Mouse (Mus musculus) liver, embryonic 11.5 days (tissue): ENCODE measurements around the gene Vgll4. TPM values are rescaled to one million over a fixed set of nuclear protein-coding genes. Genes with fewer than 3 reads are reported as not detected.

Experiments used
- ATAC-seq: fragments of 200-750 bp; cut with Nextera tagmentation; replicated peaks from 2 replicates; pipeline ENCODE4 v1.8.0; 2017; ENCODE audit warnings: moderate number of reproducible peaks, mild to moderate bottlenecking, moderate TSS enrichment, moderate library complexity; ENCODE audit not compliant: low FRiP score
- DNase-seq: peaks from one replicate; pipeline ENCODE4 v3.0.0-alpha.2; 2017; ENCODE audit warnings: low spot score
- H3K27ac ChIP-seq: fragments of 300-500 bp; sonication (generic); 2 replicates; pipeline ENCODE4 v1.5.1; 2014; ENCODE audit warnings: mild to moderate bottlenecking, low read depth, low read length, control low read depth
- H3K27me3 ChIP-seq: fragments of 300-500 bp; sonication (generic); replicated peaks from 2 replicates; pipeline ENCODE4 v1.6.1; 2014; ENCODE audit warnings: low read length, mixed read lengths; ENCODE audit not compliant: control insufficient read depth, insufficient read depth
- H3K36me3 ChIP-seq: fragments of 300-500 bp; sonication (generic); 2 replicates; pipeline ENCODE4 v1.6.1; 2014; ENCODE audit warnings: mild to moderate bottlenecking, low read length, moderate library complexity, mixed read lengths; ENCODE audit not compliant: control insufficient read depth, insufficient read depth
- H3K4me1 ChIP-seq: fragments of 300-500 bp; sonication (generic); replicated peaks from 2 replicates; pipeline ENCODE4 v1.6.1; 2014; ENCODE audit warnings: low read length, mixed read lengths; ENCODE audit not compliant: control insufficient read depth, insufficient read depth
- H3K4me2 ChIP-seq: fragments of 300-500 bp; sonication (generic); 2 replicates; pipeline ENCODE4 v1.6.1; 2014; ENCODE audit warnings: mild to moderate bottlenecking, control low read depth, moderate library complexity
- H3K4me3 ChIP-seq: fragments of 300-500 bp; sonication (generic); 2 replicates; pipeline ENCODE4 v1.5.1; 2014; ENCODE audit warnings: low read depth, low read length, control low read depth
- H3K9ac ChIP-seq: fragments of 300-500 bp; sonication (generic); 2 replicates; pipeline ENCODE4 v1.6.1; 2014; ENCODE audit warnings: low read depth, low read length, control low read depth
- H3K9me3 ChIP-seq: fragments of 300-500 bp; sonication (generic); 2 replicates; pipeline ENCODE4 v1.6.1; 2016; ENCODE audit warnings: low read length, inconsistent platforms, mixed read lengths; ENCODE audit not compliant: control insufficient read depth
- WGBS: fragments of 180-500 bp; shearing (Covaris S2); extraction: QIAGEN DNeasy Blood & Tissue Kit; methylation state at CpG from one replicate; pipeline ENCODE4 v1.1.7; 2014; 5-methylcytosine and 5-hydroxymethylcytosine counted together
- polyA plus RNA-seq: library from polyadenylated mRNA; unstranded; fragments of >200 nt; fragmentation: Nextera tagmentation; extraction: Ambion mirVana; gene quantifications from 2 replicates; pipeline ENCODE4 v1.2.1, GENCODE M21; 2014

Gene Vgll4
- polyA plus RNA-seq, 1 experiment from 2014 or later: 37.8 TPM

GRCm38 (mm10) chr6:114864421-114864820 is 105.4 kb downstream of the Vgll4 start:
- Histone ChIP-seq H3K27ac (no peak overlapping the region), H3K9ac (no peak overlapping the region), H3K4me3 (no peak overlapping the region), H3K36me3 (peaks cover 10% of the 10 kb centered on the region), H3K4me1 (0 out of 2 replicates have a peak, but pooled peaks cover 3% of the 10 kb centered on the region), H3K27me3 (no peaks in the 10 kb centered on the region), H3K9me3 (no peaks in the 10 kb centered on the region), H3K4me2 (no peak overlapping the region)
- ATAC-seq: no peak
- no peak for DNase-seq
- 91% methylated on average over 8 of the region's 8 CpGs for WGBS

DNA sequence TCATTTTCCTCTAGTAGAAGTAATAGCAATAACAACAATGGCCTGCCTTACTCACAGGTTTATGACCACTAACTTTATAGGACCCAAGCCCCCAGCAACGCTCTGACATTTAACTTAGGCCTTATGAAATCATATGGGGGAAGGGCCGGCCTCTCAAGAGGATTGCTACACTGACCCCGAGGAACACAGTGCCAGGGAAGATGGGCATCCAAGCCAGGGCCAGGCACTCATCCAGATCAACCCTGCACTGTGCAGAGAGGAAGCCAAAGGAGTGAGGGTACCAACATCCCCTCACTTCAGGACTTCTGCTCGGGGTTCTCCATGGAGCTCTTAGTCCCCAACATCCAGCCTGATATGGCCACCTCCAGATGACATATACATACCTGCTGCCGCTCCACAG is 106.3 kb downstream of the Vgll4 start:
- Histone ChIP-seq H3K9me3 (no peaks in the 10 kb centered on the region), H3K4me3 (no peak overlapping the region), H3K4me1 (no peaks in the 10 kb centered on the region), H3K27ac (no peak overlapping the region), H3K9ac (no peak overlapping the region), H3K4me2 (no peak overlapping the region), H3K36me3 (peaks cover 11% of the 10 kb centered on the region), H3K27me3 (no peaks in the 10 kb centered on the region)
- 88% methylated on average over 5 of the region's 5 CpGs for WGBS
- ATAC-seq (no peak), DNase-seq (no peak)

DNA sequence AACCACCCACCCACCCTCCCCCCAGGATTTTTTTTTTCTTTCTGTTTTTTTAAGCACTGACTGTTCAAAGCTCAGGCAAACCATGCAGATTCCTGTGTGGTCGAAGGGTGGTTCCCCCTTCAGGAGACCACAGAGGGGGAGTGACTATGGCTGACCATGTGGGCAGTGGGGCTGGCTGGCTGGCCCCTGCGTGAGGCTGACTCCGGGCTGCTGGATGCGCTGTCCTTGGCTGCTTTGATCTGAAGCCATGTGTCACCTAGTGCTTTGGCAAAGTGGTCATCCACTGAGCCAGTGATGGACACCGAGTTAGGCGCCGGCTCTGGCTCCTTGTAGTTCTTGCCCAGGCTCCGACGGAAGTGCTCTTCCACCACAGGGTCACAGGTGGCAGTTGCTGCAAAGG is 107.7 kb downstream of the Vgll4 start:
- Histone ChIP-seq H3K4me2 (no peak overlapping the region), H3K4me1 (no peaks in the 10 kb centered on the region; the same call in 1 of the 2 replicates), H3K27me3 (no peaks in the 10 kb centered on the region), H3K27ac (no peak overlapping the region), H3K9me3 (no peaks in the 10 kb centered on the region), H3K36me3 (peaks cover 11% of the 10 kb centered on the region), H3K9ac (no peak overlapping the region), H3K4me3 (no peak overlapping the region)
- WGBS: 74% methylated on average over 9 of the region's 9 CpGs
- ATAC-seq (no peak), DNase-seq (no peak)

- H3K36me3 ChIP-seq: peaks cover 11% of the 10 kb centered on the region
- no peaks in the 10 kb centered on the region for H3K27me3 ChIP-seq
- no peak overlapping the region for H3K9ac ChIP-seq
- no peaks in the 10 kb centered on the region for H3K9me3 ChIP-seq
- 87% methylated on average over 9 of the region's 9 CpGs for WGBS
- H3K27ac ChIP-seq: no peak overlapping the region
- no peak overlapping the region for H3K4me3 ChIP-seq
- DNase-seq: no peak
- H3K4me2 ChIP-seq: no peak overlapping the region
- H3K4me1 ChIP-seq: no peaks in the 10 kb centered on the region; the same call in none of the 2 replicates
- no peak for ATAC-seq
Observed at GRCm38 (mm10) chr6:114861591-114861990, 108.2 kb downstream of the Vgll4 start.

DNA sequence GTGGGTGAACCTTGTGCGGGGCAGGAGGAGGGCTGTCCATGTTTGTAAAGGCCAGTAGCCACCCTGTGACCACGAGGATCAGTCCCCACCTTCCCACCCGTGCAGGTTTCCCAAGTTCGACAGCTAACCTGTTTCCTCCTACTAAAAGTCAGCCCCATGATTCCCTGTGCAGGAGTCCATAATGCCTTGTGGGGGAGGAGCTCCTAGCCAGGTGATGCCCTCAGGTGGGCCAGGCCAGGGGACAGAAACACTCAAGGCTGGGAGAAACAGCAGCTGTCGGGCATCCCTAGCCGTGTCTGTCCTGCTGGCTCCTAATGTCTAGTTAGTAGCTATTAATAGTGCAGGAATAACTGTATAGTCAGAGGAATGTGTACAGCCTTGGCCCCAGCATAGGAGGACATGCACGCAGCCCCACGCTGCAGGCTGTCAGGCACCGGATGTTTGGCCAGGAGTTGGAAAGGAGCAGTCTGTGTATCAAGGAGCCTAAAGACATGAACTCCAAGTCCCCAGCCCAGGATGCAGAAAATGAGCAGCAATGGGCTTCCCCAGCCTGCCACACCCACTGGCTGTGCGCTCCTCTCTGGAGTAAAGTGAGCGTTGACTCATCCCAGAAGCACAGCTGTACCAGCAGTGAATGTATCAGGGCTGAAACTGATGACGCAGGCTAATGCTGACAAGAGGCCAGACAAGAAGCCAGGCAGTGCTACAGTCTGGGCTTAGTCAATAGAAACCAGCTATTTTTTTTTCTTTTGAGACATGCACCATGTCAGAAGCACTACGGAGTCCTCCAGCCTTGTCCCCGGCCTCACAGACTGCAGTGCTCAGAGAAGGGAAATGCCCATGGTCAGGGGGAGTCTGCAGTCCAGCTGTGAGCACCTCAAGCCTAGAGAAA is 108.9 kb downstream of the Vgll4 start:
- H3K4me2 ChIP-seq: no peak overlapping the region
- ATAC-seq (no peak), DNase-seq (no peak)
- H3K36me3 ChIP-seq: peaks cover 11% of the 10 kb centered on the region
- peaks cover 2% of the 10 kb centered on the region for H3K4me1 ChIP-seq
- no peak overlapping the region for H3K9ac ChIP-seq
- no peak overlapping the region for H3K4me3 ChIP-seq
- H3K9me3 ChIP-seq: no peaks in the 10 kb centered on the region
- no peak overlapping the region for H3K27ac ChIP-seq
- 87% methylated on average over 14 of the region's 14 CpGs for WGBS
- H3K27me3 ChIP-seq: no peaks in the 10 kb centered on the region

DNA sequence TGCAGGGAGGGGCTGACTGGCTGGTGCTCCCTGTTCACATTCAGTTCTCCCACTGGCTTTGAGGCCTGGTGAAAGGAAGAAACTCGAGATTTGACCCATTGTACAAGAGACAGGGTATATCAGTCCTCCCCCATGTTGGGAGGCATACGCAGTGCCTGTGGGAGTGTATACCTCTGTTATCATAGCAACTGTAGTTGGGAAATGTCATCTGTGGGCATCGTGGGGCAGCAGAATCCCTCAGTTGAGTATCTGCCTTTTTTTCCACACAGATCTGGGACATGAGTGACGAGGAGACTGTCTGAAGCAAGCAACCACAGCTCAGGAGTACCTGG is 111.1 kb downstream of the Vgll4 start:
- ATAC-seq: no peak
- no peak for DNase-seq
- H3K4me3 ChIP-seq: no peak overlapping the region
- peaks cover 11% of the 10 kb centered on the region for H3K36me3 ChIP-seq
- WGBS: 82% methylated on average over 4 of the region's 4 CpGs
- H3K27me3 ChIP-seq: no peaks in the 10 kb centered on the region
- no peak overlapping the region for H3K4me2 ChIP-seq
- no peak overlapping the region for H3K9ac ChIP-seq
- H3K4me1 ChIP-seq: peaks cover 12% of the 10 kb centered on the region
- H3K9me3 ChIP-seq: no peaks in the 10 kb centered on the region
- no peak overlapping the region for H3K27ac ChIP-seq

- 85% methylated on average over 3 of the region's 3 CpGs for WGBS
- peaks cover 11% of the 10 kb centered on the region for H3K36me3 ChIP-seq
- H3K4me1 ChIP-seq: peaks cover 12% of the 10 kb centered on the region
- no peak for ATAC-seq
- DNase-seq: no peak
- H3K4me3 ChIP-seq: no peak overlapping the region
- no peaks in the 10 kb centered on the region for H3K9me3 ChIP-seq
- no peak overlapping the region for H3K27ac ChIP-seq
- no peak overlapping the region for H3K9ac ChIP-seq
- no peak overlapping the region for H3K4me2 ChIP-seq
- no peaks in the 10 kb centered on the region for H3K27me3 ChIP-seq
Observed at GRCm38 (mm10) chr6:114857996-114858721, 111.6 kb downstream of the Vgll4 start.

DNA sequence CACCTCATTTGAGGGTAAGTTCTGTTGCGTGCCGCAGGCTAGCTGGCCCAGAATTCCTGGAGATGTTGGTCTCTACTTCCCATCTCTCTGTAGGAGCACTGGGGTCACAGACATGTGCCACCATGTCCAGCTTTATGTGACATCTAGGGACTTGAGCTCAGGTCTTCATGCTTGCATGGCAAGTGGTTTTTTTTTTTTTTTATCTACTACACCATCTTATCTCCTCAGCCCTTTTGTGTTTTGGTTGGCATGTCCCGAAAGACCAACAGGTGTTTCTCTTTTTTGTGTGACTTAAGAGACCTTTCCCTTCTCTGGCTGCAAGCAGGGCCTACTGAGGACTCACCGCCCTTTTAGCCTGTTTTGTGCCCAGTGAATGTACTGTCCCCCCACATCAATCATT is 113.3 kb downstream of the Vgll4 start:
- peaks cover 12% of the 10 kb centered on the region for H3K4me1 ChIP-seq
- H3K9me3 ChIP-seq: no peaks in the 10 kb centered on the region
- DNase-seq (no peak), ATAC-seq (no peak)
- no peak overlapping the region for H3K27ac ChIP-seq
- H3K4me3 ChIP-seq: no peak overlapping the region
- no peak overlapping the region for H3K4me2 ChIP-seq
- H3K27me3 ChIP-seq: no peaks in the 10 kb centered on the region
- WGBS: 71% methylated on average over 4 of the region's 4 CpGs
- peaks cover 6% of the 10 kb centered on the region; the same call in 1 of the 2 replicates for H3K36me3 ChIP-seq
- no peak overlapping the region for H3K9ac ChIP-seq
